Mouse (Mus musculus): ENCODE measurements around the gene Trp53bp2. TPM values are rescaled to one million over a fixed set of nuclear protein-coding genes. Genes with fewer than 3 reads are reported as not detected.

Trp53bp2 gene
- polyA plus RNA-seq, 1 experiment from 2014 or later, result 17.9 TPM

DNA sequence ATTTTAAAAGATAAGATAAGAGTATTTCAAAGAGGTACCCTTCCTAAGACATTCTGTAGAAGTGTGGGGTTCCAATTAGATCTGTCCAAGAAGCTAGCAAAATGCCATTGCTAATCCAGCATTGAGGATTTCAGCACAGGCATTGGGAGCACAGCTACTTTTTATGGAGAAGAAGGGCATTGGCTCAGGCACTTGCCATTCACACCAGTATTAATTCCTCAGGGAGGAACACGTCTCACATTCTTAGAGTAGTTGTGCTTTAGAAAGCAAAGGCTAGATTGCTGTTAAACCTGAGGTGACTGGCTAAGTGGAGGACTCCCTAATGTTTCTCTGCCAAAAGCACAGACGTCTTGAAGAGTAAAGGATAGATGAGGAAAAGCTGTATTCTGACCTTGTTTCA is 17.5 kb downstream of the Trp53bp2 start:
- Histone ChIP-seq H3K36me3 (ENCODE audit: inconsistent target) (0 out of 2 replicates have a peak, but pooled peaks cover 4% of the 10 kb centered on the region), H3K79me2 (ENCODE audit: inconsistent target) (peaks cover 45% of the 10 kb centered on the region; the same call in 1 of the 2 replicates), H3K27ac (no peak overlapping the region), H3K4me3 (ENCODE audit: inconsistent target) (no peak overlapping the region)
- WGBS (ENCODE audit: missing documents), result 92% methylated on average over 2 of the region's 2 CpGs

DNA sequence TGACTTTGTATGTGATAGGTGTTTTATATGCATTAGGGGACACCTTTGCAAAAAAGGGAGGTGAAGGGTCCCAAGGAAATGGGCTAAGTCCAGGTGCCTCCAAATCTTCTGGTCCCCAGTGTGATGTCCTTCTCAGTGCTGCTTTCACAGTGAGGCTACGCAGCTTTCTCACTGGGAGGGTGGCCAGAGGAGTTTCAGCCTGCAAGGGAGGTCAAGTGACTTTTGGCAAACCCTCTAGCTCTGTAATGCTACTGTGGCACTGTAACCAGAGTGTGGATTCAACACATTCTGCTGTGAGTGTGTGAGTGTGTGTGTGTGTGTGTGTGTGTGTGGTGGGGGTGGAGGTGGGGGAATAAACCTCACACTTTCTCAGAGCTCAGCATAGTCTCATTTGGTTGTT is 18.5 kb downstream of the Trp53bp2 start:
- Histone ChIP-seq H3K27ac (no peak overlapping the region), H3K36me3 (ENCODE audit: inconsistent target) (peaks cover 11% of the 10 kb centered on the region; the same call in 1 of the 2 replicates), H3K79me2 (ENCODE audit: inconsistent target) (peaks cover 39% of the 10 kb centered on the region; the same call in 1 of the 2 replicates), H3K4me3 (ENCODE audit: inconsistent target) (no peak overlapping the region)
- 89% methylated on average over 1 of the region's 1 CpGs for WGBS (ENCODE audit: missing documents)

DNA sequence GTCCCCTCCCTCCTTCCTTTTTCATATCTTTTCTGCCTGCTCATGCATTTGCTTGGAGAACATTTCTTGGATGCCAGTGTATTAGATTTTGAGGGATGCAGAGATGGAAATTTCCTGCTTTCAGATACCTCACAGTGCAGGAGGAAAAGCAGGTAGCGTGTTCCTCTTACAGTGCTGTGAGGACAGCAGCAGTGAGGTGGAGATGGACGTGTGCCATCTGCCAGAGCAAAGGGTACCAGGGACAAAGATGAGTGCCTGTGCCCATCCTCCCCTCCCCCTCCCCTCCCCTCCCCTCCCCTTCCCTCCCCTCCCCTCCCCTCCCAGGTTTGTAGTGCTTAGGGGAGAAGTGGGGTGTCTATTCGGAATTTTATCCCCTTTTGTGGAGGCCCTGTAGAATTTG is 20.9 kb downstream of the Trp53bp2 start:
- peaks cover 21% of the 10 kb centered on the region; the same call in 1 of the 2 replicates for H3K79me2 ChIP-seq (ENCODE audit: inconsistent target)
- WGBS (ENCODE audit: missing documents), result 100% methylated on average over 2 of the region's 3 CpGs
- no peak overlapping the region for H3K4me3 ChIP-seq (ENCODE audit: inconsistent target)
- H3K27ac ChIP-seq, result no peak overlapping the region
- peaks cover 16% of the 10 kb centered on the region; the same call in 1 of the 2 replicates for H3K36me3 ChIP-seq (ENCODE audit: inconsistent target)

DNA sequence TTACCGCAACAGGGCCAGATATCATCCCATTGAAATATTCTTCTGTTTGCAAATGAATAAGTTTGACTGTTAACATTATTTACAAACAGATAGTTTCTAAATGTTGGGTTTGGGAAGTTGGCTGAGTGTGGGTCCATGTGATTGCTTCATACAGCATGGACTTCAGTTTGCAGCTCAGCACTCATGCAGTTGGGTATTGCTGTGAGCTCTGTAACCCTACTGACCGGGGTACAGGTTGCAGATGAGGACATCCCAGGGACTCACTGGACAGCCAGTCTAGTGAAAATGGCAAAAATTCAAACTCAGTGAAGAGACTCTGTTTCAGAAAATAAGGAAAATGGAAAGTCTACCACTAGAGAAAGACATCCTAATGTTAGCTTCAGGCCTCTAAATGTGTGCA is 21.7 kb downstream of the Trp53bp2 start:
- H3K4me3 ChIP-seq (ENCODE audit: inconsistent target), result no peak overlapping the region
- H3K27ac ChIP-seq, result no peak overlapping the region
- peaks cover 16% of the 10 kb centered on the region; the same call in 1 of the 2 replicates for H3K36me3 ChIP-seq (ENCODE audit: inconsistent target)
- WGBS (ENCODE audit: missing documents), result 96% methylated on average over 2 of the region's 2 CpGs
- H3K79me2 ChIP-seq (ENCODE audit: inconsistent target), result peaks cover 14% of the 10 kb centered on the region; the same call in 1 of the 2 replicates

DNA sequence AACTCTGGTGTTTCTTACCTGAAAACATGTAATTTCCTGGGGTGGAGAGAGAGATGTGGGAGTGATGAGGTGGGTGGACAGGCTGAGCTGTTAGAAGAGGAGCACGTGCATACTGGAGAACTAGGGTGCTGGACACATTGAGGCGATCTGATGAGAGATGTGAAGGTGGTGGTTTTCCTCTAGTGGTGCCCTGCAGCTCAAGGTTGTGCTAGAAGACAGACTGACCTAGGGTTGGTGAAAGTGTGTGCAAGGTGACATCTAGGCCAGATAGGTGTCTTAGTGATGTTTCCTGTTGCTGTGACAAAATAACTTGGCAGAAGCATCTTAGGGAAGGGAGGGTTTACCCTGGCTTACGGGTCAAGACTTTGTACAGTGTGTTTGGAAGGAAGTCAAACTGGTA is 23.1 kb downstream of the Trp53bp2 start:
- Histone ChIP-seq H3K27ac (no peak overlapping the region), H3K79me2 (ENCODE audit: inconsistent target) (peaks cover 6% of the 10 kb centered on the region; the same call in 1 of the 2 replicates), H3K36me3 (ENCODE audit: inconsistent target) (peaks cover 21% of the 10 kb centered on the region; the same call in 1 of the 2 replicates), H3K4me3 (ENCODE audit: inconsistent target) (no peak overlapping the region)
- 86% methylated on average over 1 of the region's 3 CpGs for WGBS (ENCODE audit: missing documents)

DNA sequence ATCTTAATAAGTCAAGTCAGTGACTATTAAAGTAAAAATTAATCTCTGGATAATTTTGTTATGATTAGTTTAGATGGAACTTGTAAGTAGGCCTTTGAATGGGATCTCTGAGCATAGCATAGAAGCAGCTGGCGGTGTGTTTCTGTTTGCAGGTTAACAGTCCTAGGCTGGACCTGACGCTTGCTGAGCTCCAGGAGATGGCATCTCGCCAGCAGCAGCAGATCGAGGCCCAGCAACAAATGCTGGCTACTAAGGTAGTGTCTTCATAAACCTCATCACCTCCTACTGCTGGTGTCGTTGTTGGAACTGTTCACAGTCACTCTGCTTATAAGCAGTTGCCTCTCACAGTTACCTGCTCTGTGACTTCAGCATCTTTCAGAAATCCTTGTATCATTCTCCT is 27.8 kb downstream of the Trp53bp2 start:
- Histone ChIP-seq H3K79me2 (ENCODE audit: inconsistent target) (no peaks in the 10 kb centered on the region), H3K27ac (no peak overlapping the region), H3K36me3 (ENCODE audit: inconsistent target) (peaks cover 35% of the 10 kb centered on the region; the same call in 1 of the 2 replicates), H3K4me3 (ENCODE audit: inconsistent target) (no peak overlapping the region)
- 96% methylated on average over 5 of the region's 5 CpGs for WGBS (ENCODE audit: missing documents)

DNA sequence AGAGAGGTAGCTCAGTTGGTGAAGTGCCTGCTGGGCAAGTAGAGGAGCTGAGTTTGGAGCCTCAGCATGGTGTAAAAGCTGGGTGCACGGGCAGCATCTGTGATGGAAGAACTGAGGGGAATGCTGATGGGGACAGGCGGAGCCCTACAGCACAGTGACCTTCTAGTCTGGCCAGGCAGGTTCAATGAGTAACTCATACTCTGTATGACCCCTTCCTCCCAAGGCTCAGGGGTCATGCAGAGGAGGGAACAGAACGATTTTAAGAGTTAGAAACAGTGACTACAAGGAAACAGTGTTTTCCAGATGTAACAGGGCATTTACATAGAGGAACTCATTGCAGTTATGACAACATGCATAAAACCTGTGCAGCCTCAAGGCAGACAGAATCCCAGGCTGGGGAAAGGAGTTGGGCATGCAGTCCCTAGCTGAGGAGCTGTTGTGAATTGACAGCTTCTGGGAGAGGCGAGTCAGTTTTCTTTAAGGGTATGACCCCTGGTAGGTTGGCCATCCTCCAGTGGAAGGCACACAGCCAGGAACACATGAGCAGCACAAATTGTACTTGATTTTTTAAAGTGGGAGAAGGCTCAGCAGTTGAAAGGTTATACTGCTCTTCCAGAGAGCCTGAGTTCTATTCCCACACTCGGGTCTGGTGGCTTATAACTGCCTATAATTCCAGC is 30.7 kb downstream of the Trp53bp2 start:
- H3K36me3 ChIP-seq (ENCODE audit: inconsistent target), result peaks cover 48% of the 10 kb centered on the region
- no peak overlapping the region for H3K27ac ChIP-seq
- H3K79me2 ChIP-seq (ENCODE audit: inconsistent target), result no peaks in the 10 kb centered on the region
- WGBS (ENCODE audit: missing documents), result 95% methylated on average over 5 of the region's 5 CpGs
- H3K4me3 ChIP-seq (ENCODE audit: inconsistent target), result no peak overlapping the region

DNA sequence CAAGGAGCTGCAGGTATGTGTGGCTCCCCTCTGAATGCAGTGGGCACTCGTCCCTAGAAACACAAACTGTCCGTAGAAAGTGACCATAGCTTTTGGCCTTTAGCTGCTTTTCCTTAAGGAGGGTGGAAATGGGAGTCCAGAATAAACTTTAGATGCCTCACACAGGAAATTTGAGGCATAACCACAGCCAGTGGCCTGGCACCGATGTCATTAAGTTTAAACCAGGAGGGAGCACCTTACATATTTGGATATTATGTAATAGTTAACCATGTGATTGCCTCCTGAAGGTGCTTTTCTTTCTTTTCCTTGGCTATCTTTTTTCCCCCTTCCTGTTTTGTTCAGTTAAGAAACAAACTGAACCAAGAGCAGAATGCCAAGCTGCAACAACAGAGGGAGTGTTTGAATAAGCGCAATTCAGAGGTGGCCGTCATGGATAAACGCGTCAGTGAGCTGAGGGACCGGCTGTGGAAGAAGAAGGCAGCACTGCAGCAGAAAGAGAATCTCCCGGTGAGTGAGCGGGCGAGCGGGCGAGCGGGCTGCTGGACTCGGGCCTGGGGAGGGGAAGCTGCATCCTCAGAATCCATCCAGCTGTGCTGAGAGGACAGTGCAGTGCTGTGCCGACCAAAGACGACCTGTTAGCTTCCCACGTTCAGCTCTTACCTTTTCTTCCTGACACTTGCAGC is 33.0 kb downstream of the Trp53bp2 start:
- Histone ChIP-seq H3K79me2 (ENCODE audit: inconsistent target) (no peaks in the 10 kb centered on the region), H3K36me3 (ENCODE audit: inconsistent target) (peaks cover 63% of the 10 kb centered on the region), H3K4me3 (ENCODE audit: inconsistent target) (no peak overlapping the region), H3K27ac (no peak overlapping the region)
- 96% methylated on average over 17 of the region's 18 CpGs for WGBS (ENCODE audit: missing documents)

DNA sequence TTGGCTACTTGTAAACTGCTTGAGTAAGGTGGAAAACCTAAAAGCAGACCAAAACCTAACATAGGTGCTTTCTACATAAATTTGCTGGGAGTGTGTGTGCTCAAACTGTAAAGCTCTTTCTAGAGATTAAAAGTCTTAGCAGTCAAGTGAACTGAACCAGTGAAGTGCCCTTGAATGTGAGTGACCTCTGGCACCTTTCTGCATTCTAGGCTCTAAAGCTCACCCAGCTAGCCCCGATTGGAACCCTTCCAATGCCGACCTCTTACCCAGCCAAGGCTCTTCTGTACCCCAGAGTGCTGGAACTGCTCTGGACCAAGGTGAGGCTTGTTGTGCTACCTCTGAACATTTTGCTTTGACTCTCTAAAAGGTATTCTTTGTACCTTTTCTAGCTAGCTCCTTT is 35.1 kb downstream of the Trp53bp2 start:
- Histone ChIP-seq H3K4me3 (ENCODE audit: inconsistent target) (no peak overlapping the region), H3K36me3 (ENCODE audit: inconsistent target) (peaks cover 66% of the 10 kb centered on the region), H3K27ac (no peak overlapping the region), H3K79me2 (ENCODE audit: inconsistent target) (no peaks in the 10 kb centered on the region)
- 100% methylated on average over 2 of the region's 2 CpGs for WGBS (ENCODE audit: missing documents)

DNA sequence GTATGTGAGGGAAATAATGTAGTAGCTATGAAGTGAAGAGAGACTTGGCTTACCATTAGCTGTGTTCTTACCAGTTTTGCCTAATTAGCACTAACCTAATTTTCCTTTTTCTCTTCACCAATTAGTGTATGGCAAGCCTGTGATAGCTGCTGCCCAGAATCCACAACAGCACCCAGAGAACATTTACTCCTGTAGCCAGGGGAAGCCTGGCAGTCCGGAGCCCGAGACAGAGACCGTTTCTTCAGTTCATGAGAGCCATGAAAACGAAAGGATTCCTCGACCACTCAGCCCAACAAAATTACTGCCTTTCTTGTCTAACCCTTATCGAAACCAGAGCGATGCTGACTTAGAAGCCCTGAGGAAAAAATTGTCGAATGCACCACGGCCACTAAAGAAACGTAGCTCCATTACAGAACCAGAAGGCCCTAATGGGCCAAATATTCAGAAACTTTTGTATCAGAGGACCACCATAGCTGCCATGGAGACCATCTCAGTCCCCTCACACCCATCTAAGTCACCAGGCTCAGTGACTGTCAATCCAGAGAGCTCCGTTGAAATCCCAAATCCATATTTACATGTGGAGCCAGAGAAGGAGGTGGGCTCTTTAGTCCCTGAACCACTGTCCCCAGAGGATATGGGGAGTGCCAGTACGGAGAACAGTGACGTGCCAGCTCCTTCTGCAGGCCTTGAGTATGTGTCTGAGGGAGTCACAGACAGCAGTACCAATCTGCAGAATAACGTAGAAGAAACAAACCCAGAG is 39.5 kb downstream of the Trp53bp2 start:
- WGBS (ENCODE audit: missing documents), result 95% methylated on average over 14 of the region's 14 CpGs
- H3K4me3 ChIP-seq (ENCODE audit: inconsistent target), result no peak overlapping the region
- peaks cover 59% of the 10 kb centered on the region for H3K36me3 ChIP-seq (ENCODE audit: inconsistent target)
- no peak overlapping the region for H3K27ac ChIP-seq
- H3K79me2 ChIP-seq (ENCODE audit: inconsistent target), result no peaks in the 10 kb centered on the region

DNA sequence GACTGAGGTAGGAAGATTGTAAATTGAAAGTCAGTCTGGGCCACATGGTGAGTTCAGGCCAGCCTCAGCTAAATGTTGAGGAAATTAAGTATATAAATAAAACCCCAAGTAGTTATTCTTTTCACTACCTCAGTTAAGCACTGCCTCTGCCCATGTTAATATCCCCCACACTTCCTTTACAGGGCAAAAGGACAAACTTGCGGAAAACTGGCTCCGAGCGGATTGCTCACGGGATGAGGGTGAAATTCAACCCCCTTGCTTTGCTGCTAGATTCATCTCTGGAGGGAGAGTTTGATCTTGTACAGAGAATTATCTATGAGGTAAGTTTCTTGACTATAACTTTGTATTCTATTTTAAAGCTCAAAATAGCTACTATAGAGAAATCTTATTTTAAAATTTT is 43.5 kb downstream of the Trp53bp2 start:
- Histone ChIP-seq H3K27ac (no peak overlapping the region), H3K36me3 (ENCODE audit: inconsistent target) (peaks cover 43% of the 10 kb centered on the region), H3K4me3 (ENCODE audit: inconsistent target) (no peak overlapping the region), H3K79me2 (ENCODE audit: inconsistent target) (no peaks in the 10 kb centered on the region)
- WGBS (ENCODE audit: missing documents), result 98% methylated on average over 4 of the region's 4 CpGs

DNA sequence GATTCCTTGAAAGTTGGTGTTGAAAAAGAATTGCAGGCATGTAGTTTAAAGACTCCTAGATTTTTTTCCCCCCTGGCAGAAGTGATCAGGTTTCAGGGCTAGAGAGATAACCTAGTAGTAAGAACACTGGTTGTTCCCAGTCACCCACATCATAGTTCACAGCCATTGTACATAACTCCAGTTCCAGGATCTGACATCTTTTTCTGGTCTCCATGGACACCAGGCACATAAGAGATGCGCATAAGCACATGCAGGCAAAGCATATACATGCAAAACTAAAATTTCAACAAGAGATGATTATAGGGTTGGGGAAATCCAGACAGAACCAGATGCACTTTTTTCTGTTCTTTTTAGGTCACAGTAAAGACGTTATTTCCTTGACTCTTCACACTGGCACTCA is 46.1 kb downstream of the Trp53bp2 start:
- H3K4me3 ChIP-seq (ENCODE audit: inconsistent target), result no peak overlapping the region
- WGBS (ENCODE audit: missing documents), result 96% methylated on average over 2 of the region's 2 CpGs
- H3K79me2 ChIP-seq (ENCODE audit: inconsistent target), result no peaks in the 10 kb centered on the region
- H3K27ac ChIP-seq, result no peak overlapping the region
- peaks cover 22% of the 10 kb centered on the region; the same call in 1 of the 2 replicates for H3K36me3 ChIP-seq (ENCODE audit: inconsistent target)

DNA sequence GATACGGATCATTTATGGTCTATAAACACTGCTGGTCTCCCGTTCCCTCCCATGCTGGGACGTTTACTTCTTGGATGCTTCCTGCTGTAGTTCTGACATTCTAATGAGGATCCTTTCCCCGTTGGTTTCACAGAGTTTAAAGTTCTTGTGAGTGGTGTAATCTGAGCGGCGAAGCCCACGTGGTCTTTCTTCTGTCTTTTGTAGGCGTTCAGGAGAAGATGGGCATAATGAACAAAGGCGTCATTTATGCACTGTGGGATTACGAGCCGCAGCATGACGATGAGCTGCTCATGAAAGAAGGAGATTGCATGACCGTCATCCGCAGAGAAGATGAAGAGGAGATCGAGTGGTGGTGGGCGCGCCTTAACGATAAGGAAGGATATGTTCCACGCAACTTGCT is 49.6 kb downstream of the Trp53bp2 start:
- H3K4me3 ChIP-seq (ENCODE audit: inconsistent target), result no peak overlapping the region
- H3K79me2 ChIP-seq (ENCODE audit: inconsistent target), result no peaks in the 10 kb centered on the region
- no peak overlapping the region for H3K27ac ChIP-seq
- peaks cover 17% of the 10 kb centered on the region; the same call in 1 of the 2 replicates for H3K36me3 ChIP-seq (ENCODE audit: inconsistent target)
- 95% methylated on average over 19 of the region's 19 CpGs for WGBS (ENCODE audit: missing documents)

DNA sequence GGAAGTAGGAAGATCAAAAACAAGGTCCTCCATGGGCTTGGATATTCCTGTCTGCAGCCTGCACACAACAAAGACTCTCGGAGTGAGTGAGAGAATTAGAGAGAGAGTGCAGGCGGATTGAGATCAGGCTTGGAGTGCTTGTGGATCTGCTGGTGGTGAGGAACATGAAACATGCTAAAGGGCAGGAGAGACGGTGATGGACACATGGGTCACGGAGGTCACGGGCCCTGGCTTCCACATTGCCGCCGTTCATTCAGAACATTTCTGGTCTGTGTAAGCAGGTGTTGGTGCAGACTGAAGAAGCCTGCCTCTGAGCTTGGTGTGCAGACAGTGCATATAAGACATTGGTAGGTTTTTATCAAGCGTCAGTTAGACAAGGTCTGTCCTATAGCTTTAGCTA is 50.5 kb downstream of the Trp53bp2 start:
- H3K79me2 ChIP-seq (ENCODE audit: inconsistent target), result no peaks in the 10 kb centered on the region
- no peak overlapping the region for H3K4me3 ChIP-seq (ENCODE audit: inconsistent target)
- peaks cover 11% of the 10 kb centered on the region; the same call in 1 of the 2 replicates for H3K36me3 ChIP-seq (ENCODE audit: inconsistent target)
- WGBS (ENCODE audit: missing documents), result 96% methylated on average over 8 of the region's 8 CpGs
- no peak overlapping the region for H3K27ac ChIP-seq
